ENCODE assay signal across 9 mouse cellular contexts in genomic region chr4:94745749-94746148, GRCm38 (mm10). TPM values are rescaled to one million over a fixed set of nuclear protein-coding genes. Genes with fewer than 3 reads are reported as not detected.
DNase-seq lines count a peak whose midpoint lies in the region; ATAC-seq and TF ChIP-seq lines count a peak whose summit lies in the region.
"Had no signal": no experiment of that assay in that cellular context is flagged by ENCODE, and none has a peak within 500 bp of the region (broad histone marks: within the 10 kb centered on the region; RNA-seq: fewer than 3 reads in every experiment).

No protein-coding gene starts in this region.

- H3K27ac ChIP-seq in heart, adult 2 months, result peak overlapping the region; percentile 81
- no peak overlapping the region for H3K27ac ChIP-seq in midbrain, embryonic 11.5 days (ENCODE audit: low read depth, low read length)
- H3K27ac ChIP-seq: embryonic facial prominence, embryonic 13.5 days had no signal

- DNase-seq in lung, adult 18-20 months, result peak; percentile 33 to 42
- DNase-seq in lung, adult 2 months, result no peak
- peak; percentile 77 to 78 for DNase-seq in heart, adult 2 months
- DNase-seq in heart, postnatal 4 days, result peak; percentile 85
- peak; percentile 44 to 64 for DNase-seq in lung, postnatal 4 days
- no peak for DNase-seq in c-Kit-positive CD71-positive TER-119-positive erythroid progenitor cells, embryonic 14.5 days (ENCODE audit: low spot score)
- no peak for DNase-seq in midbrain, embryonic 11.5 days (ENCODE audit: low spot score, missing footprints)
- DNase-seq: right cerebral cortex, postnatal 14 days had no signal

- peaks cover 3% of the 10 kb centered on the region; the same call in 1 of the 2 replicates for H3K79me2 ChIP-seq in heart, adult 2 months (replicated peaks; ENCODE audit: control insufficient read depth, insufficient read depth, low read length)

- no peak for TF ChIP-seq CTCF in lung, adult 2 months (IDR thresholded peaks at IDR 0.05; ENCODE audit: insufficient read depth, low read length)
- no peak for TF ChIP-seq CTCF in heart, adult 2 months (IDR thresholded peaks at IDR 0.05)

- H3K27me3 ChIP-seq in heart, adult 2 months (ENCODE audit: control insufficient read depth, insufficient read depth, low read length), result no peaks in the 10 kb centered on the region
- H3K27me3 ChIP-seq in midbrain, embryonic 11.5 days (ENCODE audit: control insufficient read depth, insufficient read depth, low read length), result no peaks in the 10 kb centered on the region
- H3K27me3 ChIP-seq: embryonic facial prominence, embryonic 13.5 days had no signal

- TF ChIP-seq POLR2A in lung, adult 2 months (IDR thresholded peaks at IDR 0.05; ENCODE audit: borderline replicate concordance, extremely low read depth, low read depth, low read length), result no peak
- no peak for TF ChIP-seq POLR2A in heart, adult 2 months (IDR thresholded peaks at IDR 0.05; ENCODE audit: insufficient read depth, low read depth, low read length)

- 35% methylated on average over 3 of the region's 3 CpGs for WGBS in lung, adult 2 months
- WGBS in heart, adult 2 months, result 15% methylated on average over 3 of the region's 3 CpGs
- WGBS in midbrain, embryonic 11.5 days, result 79% methylated on average over 3 of the region's 3 CpGs

- intact Hi-C loops in heart, adult 2 months (cut with DNase I), result loop anchor here (1.0 to 5.0 kb wide), 4 partner anchors 30 to 157 kb away; no protein-coding TSS in a partner anchor

- no peak for TF ChIP-seq EP300 in heart, adult 2 months (IDR thresholded peaks at IDR 0.05; ENCODE audit: insufficient read depth, low read depth, low read length)

- H3K36me3 ChIP-seq in heart, adult 2 months (ENCODE audit: control insufficient read depth, insufficient read depth, low read length), result peaks cover 37% of the 10 kb centered on the region
- H3K36me3 ChIP-seq in midbrain, embryonic 11.5 days (ENCODE audit: control insufficient read depth, insufficient read depth, low read length), result no peaks in the 10 kb centered on the region
- H3K36me3 ChIP-seq: embryonic facial prominence, embryonic 13.5 days had no signal

- no peak overlapping the region for H3K4me3 ChIP-seq in lung, adult 2 months (replicated peaks; ENCODE audit: extremely low read depth, low read depth, low read length)
- no peak overlapping the region; the same call in 1 of the 2 replicates for H3K4me3 ChIP-seq in heart, adult 2 months
- no peak overlapping the region for H3K4me3 ChIP-seq in midbrain, embryonic 11.5 days (ENCODE audit: low read depth, low read length)
- H3K4me3 ChIP-seq: embryonic facial prominence, embryonic 13.5 days had no signal

- H3K4me2 ChIP-seq in midbrain, embryonic 11.5 days, result no peak overlapping the region
- H3K4me2 ChIP-seq: embryonic facial prominence, embryonic 13.5 days had no signal

- H3K4me1 ChIP-seq in lung, adult 2 months (ENCODE audit: control insufficient read depth, insufficient read depth, low read length), result peaks cover 16% of the 10 kb centered on the region
- H3K4me1 ChIP-seq in heart, adult 2 months (ENCODE audit: control insufficient read depth, insufficient read depth, low read length), result peaks cover 13% of the 10 kb centered on the region
- H3K4me1 ChIP-seq in midbrain, embryonic 11.5 days (ENCODE audit: control insufficient read depth, insufficient read depth, low read length), result peaks cover 2% of the 10 kb centered on the region; the same call in 1 of the 2 replicates
- H3K4me1 ChIP-seq: embryonic facial prominence, embryonic 13.5 days had no signal

- H3K9ac ChIP-seq in heart, adult 2 months (ENCODE audit: low read depth, low read length), result no peak overlapping the region
- H3K9ac ChIP-seq in midbrain, embryonic 11.5 days (ENCODE audit: low read length), result no peak overlapping the region
- H3K9ac ChIP-seq: embryonic facial prominence, embryonic 13.5 days had no signal

- no peak for ATAC-seq in midbrain, embryonic 11.5 days (ENCODE audit: low FRiP score)

- no peaks in the 10 kb centered on the region for H3K9me3 ChIP-seq in midbrain, embryonic 11.5 days (ENCODE audit: control insufficient read depth, low read length)
- H3K9me3 ChIP-seq: embryonic facial prominence, embryonic 13.5 days had no signal

RNA-seq across cellular contexts. Expression of gene Tek, which starts 6.7 kb away (rescaled TPM):
- polyA plus RNA-seq in lung, adult 2 months (2012; rRNA removed), result 76.1 and 78.6 TPM in 2 replicates
- total RNA-seq in heart, adult 2 months (2021), result 10 to 100 TPM; 37.0 to 40.3 TPM
- polyA plus RNA-seq in heart, adult 2 months (2012; rRNA removed), result 16.8 and 33.1 TPM in 2 replicates
- total RNA-seq in heart, postnatal 4 days (2021), result 10 to 100 TPM; 59.2 to 62.8 TPM
- polyA plus RNA-seq in midbrain, embryonic 11.5 days (2014; fragmentation: Nextera tagmentation; extraction: Ambion mirVana), result 9.9 and 11.1 TPM in 2 replicates

Comparison
In these comparisons a context has a peak if more than half of its experiments do, and no peak if none do; other contexts are left out.
1. DNase-seq: peak in lung, adult 18-20 months (2 of 2), heart, adult 2 months (2 of 2), heart, postnatal 4 days (single experiment) and lung, postnatal 4 days (2 of 2); none in lung, adult 2 months (single experiment), c-Kit-positive CD71-positive TER-119-positive erythroid progenitor cells, embryonic 14.5 days (single experiment) and midbrain, embryonic 11.5 days (single experiment).